Mouse (Mus musculus) neural tube, embryonic 14.5 days (tissue): Measurements from ENCODE around the gene Uba52. TPM values are rescaled to one million over a fixed set of nuclear protein-coding genes. Genes with fewer than 3 reads are reported as not detected.

Experiments
- ATAC-seq: fragments of 200-750 bp; cut with Nextera tagmentation; 2 replicates; pipeline ENCODE4 v1.8.0; 2017; ENCODE audit warnings: low read depth, mild to moderate bottlenecking, moderate TSS enrichment, moderate library complexity
- H3K27ac ChIP-seq: fragments of 300-500 bp; sonication (generic); 2 replicates; pipeline ENCODE4 v1.5.1; 2014; ENCODE audit warnings: low read depth, mild to moderate bottlenecking, control low read depth, low read length, moderate library complexity, mixed read lengths
- H3K27me3 ChIP-seq: fragments of 300-500 bp; sonication (generic); 2 replicates; pipeline ENCODE4 v1.6.1; 2014; ENCODE audit warnings: low read length; ENCODE audit not compliant: control insufficient read depth, insufficient read depth
- H3K36me3 ChIP-seq: fragments of 300-500 bp; sonication (generic); 2 replicates; pipeline ENCODE4 v1.6.1; 2014; ENCODE audit warnings: low read length, mixed read lengths; ENCODE audit not compliant: control insufficient read depth, insufficient read depth
- H3K4me1 ChIP-seq: fragments of 300-500 bp; sonication (generic); 2 replicates; pipeline ENCODE4 v1.6.1; 2014; ENCODE audit warnings: low read length; ENCODE audit not compliant: control insufficient read depth, insufficient read depth
- H3K4me2 ChIP-seq: fragments of 300-500 bp; sonication (generic); 2 replicates; pipeline ENCODE4 v1.6.1; 2014; ENCODE audit warnings: mild to moderate bottlenecking, low read depth, low read length, control low read depth
- H3K4me3 ChIP-seq: fragments of 300-500 bp; sonication (generic); 2 replicates; pipeline ENCODE4 v1.5.1; 2014; ENCODE audit warnings: low read depth, low read length, control low read depth, mixed read lengths
- H3K9ac ChIP-seq: fragments of 300-500 bp; sonication (generic); replicated peaks from 2 replicates; pipeline ENCODE4 v1.6.1; 2014; ENCODE audit warnings: low read depth, mild to moderate bottlenecking, control low read depth, low read length, mixed read lengths
- H3K9me3 ChIP-seq: fragments of 300-500 bp; sonication (generic); 2 replicates; pipeline ENCODE4 v1.6.1; 2016; ENCODE audit warnings: low read length; ENCODE audit not compliant: control insufficient read depth
- WGBS: fragments of 180-500 bp; shearing (Covaris S2); extraction: QIAGEN DNeasy Blood & Tissue Kit; methylation state at CpG from one replicate; pipeline ENCODE4 v1.1.7; 2014; 5-methylcytosine and 5-hydroxymethylcytosine counted together
- polyA plus RNA-seq: library from polyadenylated mRNA; unstranded; fragments of >200 nt; fragmentation: Nextera tagmentation; extraction: Ambion mirVana; gene quantifications from 2 replicates; pipeline ENCODE4 v1.2.1, GENCODE M21; 2014

Gene Uba52
- polyA plus RNA-seq, 1 experiment from 2014 or later: 750 TPM

DNA sequence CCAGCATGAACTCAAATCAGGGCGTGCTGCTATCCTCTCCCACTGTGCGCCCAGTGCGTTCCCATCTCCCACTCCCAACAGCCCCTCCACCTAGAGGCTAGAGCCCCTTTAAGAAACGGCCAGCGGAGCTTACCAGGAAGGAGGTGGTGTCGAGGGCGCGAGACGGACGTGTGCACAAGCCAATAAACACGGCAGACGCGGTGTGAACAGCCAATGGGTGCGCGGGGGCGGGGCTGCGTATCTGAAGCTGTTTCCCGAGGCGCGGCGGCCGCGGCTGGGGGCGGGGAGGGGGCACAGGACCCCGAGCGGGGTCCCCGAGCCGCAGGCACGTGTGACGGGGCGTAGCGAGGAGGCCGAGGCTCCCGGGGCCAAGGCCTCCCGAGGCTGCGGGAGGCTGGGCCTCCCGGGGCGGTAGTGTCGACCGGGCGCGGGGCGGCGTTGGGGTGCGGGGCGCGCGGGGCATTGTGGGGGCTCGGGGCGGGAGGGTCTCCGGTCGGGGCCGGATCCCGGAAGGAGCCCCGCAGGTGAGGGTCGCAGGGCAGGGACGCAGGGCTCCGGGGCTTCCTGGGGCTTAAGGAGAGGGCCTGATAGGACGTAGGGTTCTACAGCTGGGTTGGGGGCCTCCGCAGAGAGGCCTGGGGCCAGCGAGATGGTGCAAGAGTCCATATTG is 17.0 kb upstream of the Uba52 start, which contains the start of the genes Fkbp8 and Kxd1:
Gene Fkbp8 (plus strand): TSS at position 213 of the 670 bp plus-strand sequence.
Gene Kxd1 (minus strand): TSS at position 445 of the 670 bp plus-strand sequence.
- Histone ChIP-seq H3K4me2 (peak within 1 kb of the TSS; percentile 90), H3K27me3 (no peaks in the 10 kb centered on the region), H3K27ac (peak within 1 kb of the TSS; percentile 89), H3K36me3 (peaks cover 23% of the 10 kb centered on the region), H3K9ac (peak within 1 kb of the TSS; percentile 95), H3K4me3 (peak within 1 kb of the TSS; percentile 79), H3K4me1 (peaks cover 15% of the 10 kb centered on the region), H3K9me3 (no peaks in the 10 kb centered on the region)
- ATAC-seq: peak; percentile 95
- WGBS: under 1% methylated on average over 34 of the region's 61 CpGs

DNA sequence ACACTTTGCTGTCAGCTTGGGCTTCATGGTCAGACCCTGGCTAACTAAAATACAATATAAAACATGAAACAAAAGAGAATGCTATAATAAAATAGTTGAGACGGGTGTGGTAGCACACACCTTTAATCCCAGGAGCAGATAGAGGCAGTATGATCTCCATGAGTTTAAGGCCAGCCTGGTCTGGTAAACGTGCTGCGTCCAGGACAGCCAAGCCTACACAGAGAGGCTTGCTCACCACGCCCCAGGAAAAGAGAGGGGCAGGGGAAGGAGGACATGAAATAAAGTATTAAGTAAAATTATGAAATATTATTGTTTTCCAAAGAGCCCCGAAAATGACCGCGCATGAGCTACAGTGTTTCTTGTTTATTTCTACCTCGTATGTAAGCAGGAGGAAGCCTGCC is 16.5 kb upstream of the Uba52 start:
- Histone ChIP-seq H3K9ac (peak overlapping the region; percentile 95), H3K4me3 (peak overlapping the region; percentile 79), H3K27ac (peak overlapping the region; percentile 89; the same call in 1 of the 2 replicates), H3K27me3 (no peaks in the 10 kb centered on the region), H3K4me1 (peaks cover 20% of the 10 kb centered on the region), H3K4me2 (peak overlapping the region; percentile 90), H3K9me3 (no peaks in the 10 kb centered on the region), H3K36me3 (peaks cover 18% of the 10 kb centered on the region)
- 1% methylated on average over 8 of the region's 8 CpGs for WGBS
- ATAC-seq: no peak

DNA sequence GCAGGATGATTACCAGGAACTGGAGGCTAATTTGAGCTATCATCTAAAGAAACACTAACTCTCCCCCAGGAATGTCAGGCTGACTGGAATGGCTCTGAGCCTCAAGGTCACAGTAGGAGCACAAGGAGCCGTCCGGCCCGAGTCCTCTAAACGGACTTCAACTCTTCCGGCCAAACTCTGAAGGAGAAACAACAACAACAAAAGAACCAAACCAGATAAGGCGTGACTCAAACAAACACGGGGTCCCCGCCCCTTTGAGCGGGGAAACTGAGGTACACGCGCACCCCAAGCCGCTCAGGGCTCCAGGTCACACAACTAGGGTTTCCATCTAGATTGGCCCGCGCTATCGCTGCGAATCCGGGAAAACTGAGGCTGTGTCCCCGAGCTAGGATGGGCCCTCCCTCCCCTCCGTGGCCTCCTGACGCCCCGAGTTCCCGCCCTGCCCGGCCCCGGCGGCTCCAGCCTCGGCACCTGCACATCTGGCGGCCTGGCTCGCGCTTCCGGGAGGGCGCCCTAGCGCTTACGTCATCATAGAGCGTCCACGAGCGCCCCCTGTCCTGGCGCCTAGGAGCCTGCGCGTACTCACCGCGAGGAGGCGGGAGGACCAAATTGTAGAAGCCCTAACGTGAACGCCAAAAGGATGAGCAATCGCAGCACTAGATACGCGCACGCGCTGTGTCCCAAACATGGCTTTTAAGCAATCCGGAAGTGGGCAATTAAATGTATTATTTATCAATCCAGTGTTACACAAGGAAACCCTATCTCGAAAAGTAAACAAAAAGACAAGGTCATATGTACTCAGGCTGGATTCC is 12.2 kb upstream of the Uba52 start:
- WGBS: under 1% methylated on average over 47 of the region's 51 CpGs
- Histone ChIP-seq H3K4me2 (peak overlapping the region; percentile 70), H3K9me3 (no peaks in the 10 kb centered on the region), H3K4me3 (peak overlapping the region; percentile 52), H3K27me3 (no peaks in the 10 kb centered on the region), H3K36me3 (peaks cover 10% of the 10 kb centered on the region; the same call in 1 of the 2 replicates), H3K9ac (peak overlapping the region; percentile 52), H3K27ac (peak overlapping the region; percentile 84), H3K4me1 (peaks cover 13% of the 10 kb centered on the region)
- peak; percentile 87 for ATAC-seq

DNA sequence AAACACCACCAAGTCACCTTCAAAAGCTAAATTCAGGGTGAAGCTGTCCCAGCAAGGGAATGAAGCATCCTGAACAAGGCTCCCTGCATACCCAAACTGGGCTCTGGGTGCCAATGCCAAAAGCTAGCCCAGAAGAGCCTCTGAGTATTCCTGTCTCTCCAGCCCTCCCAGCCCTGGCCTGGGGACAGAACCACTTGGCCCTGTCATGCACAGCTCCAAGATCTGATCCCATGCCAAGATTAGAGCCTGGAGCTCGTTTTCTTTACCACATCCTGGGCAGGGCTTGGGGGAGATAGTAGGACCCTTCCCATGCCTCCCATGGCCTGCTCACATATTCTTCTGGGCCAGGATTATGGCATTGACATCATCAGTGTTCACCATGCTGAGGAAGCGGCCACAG is 9.0 kb upstream of the Uba52 start:
- H3K9ac ChIP-seq: no peak overlapping the region
- H3K27ac ChIP-seq: no peak overlapping the region
- H3K4me1 ChIP-seq: peaks cover 8% of the 10 kb centered on the region
- no peaks in the 10 kb centered on the region for H3K27me3 ChIP-seq
- no peaks in the 10 kb centered on the region for H3K9me3 ChIP-seq
- no peak overlapping the region for H3K4me2 ChIP-seq
- peaks cover 15% of the 10 kb centered on the region; the same call in 1 of the 2 replicates for H3K36me3 ChIP-seq
- no peak overlapping the region for H3K4me3 ChIP-seq
- WGBS: 74% methylated on average over 2 of the region's 2 CpGs
- no peak for ATAC-seq

DNA sequence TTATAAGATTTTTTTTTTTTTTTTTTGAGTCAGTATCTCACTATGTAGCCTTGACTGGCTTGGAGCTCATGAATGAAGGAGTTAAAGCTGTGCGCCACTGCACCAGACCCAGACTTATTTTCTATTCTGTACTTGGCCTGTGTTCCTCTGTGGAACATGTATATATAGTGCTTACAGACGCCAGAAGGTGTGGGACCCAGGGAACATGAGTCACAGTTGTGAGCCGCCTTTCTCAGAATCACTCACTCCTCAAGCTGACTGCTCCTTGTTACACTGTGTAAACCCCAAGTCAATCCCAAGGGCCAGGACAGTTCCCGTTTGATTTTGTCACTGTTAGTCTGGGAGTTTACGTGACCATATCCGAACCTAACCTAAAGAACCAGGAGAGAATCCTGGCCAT is 8.4 kb upstream of the Uba52 start:
- H3K4me3 ChIP-seq: no peak overlapping the region
- no peak overlapping the region for H3K27ac ChIP-seq
- H3K4me1 ChIP-seq: peaks cover 8% of the 10 kb centered on the region
- H3K9ac ChIP-seq: no peak overlapping the region
- H3K9me3 ChIP-seq: no peaks in the 10 kb centered on the region
- H3K4me2 ChIP-seq: no peak overlapping the region
- no peaks in the 10 kb centered on the region for H3K27me3 ChIP-seq
- H3K36me3 ChIP-seq: peaks cover 19% of the 10 kb centered on the region; the same call in 1 of the 2 replicates
- 97% methylated on average over 6 of the region's 6 CpGs for whole genome bisulfite sequencing
- no peak for ATAC-seq

DNA sequence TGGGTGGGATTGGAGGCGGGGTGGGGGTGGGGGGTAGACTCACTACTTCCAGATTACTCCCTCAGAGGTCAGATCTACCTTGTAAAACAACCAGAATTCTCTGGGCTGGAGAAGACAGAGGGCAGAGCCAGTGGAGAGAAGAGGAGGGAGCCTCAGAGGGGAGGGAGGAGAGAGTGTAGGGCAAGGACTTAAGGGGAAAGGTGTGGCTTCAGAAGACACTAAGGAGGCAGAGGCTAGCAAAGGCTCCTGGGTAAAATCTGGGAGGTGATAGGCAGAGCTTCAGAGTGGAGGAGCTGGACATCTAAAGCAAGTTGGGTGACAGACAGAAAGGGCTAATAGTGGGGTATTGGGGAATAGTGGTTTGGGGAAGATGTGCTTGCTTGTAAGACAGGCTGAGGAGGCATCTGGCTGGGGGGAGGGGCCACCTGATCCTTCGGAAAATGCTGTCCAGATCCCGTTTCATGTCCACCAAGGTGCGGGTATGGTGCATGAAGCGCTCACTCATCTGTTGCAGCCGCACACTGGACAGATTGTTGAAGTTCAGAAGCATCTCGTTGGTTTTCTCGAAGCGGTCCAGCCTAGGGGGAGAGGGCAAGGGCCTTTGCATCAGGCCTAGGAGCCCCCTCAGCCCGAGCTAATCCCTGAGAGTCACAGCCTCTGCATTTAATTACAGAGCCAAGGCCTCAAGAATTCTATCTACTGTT is 7.5 kb upstream of the Uba52 start:
- H3K27ac ChIP-seq: no peak overlapping the region
- no peak overlapping the region for H3K9ac ChIP-seq
- H3K9me3 ChIP-seq: no peaks in the 10 kb centered on the region
- no peak overlapping the region for H3K4me3 ChIP-seq
- H3K27me3 ChIP-seq: no peaks in the 10 kb centered on the region
- peaks cover 8% of the 10 kb centered on the region for H3K4me1 ChIP-seq
- ATAC-seq: no peak
- WGBS: 84% methylated on average over 10 of the region's 10 CpGs
- H3K36me3 ChIP-seq: peaks cover 19% of the 10 kb centered on the region; the same call in 1 of the 2 replicates
- H3K4me2 ChIP-seq: no peak overlapping the region

DNA sequence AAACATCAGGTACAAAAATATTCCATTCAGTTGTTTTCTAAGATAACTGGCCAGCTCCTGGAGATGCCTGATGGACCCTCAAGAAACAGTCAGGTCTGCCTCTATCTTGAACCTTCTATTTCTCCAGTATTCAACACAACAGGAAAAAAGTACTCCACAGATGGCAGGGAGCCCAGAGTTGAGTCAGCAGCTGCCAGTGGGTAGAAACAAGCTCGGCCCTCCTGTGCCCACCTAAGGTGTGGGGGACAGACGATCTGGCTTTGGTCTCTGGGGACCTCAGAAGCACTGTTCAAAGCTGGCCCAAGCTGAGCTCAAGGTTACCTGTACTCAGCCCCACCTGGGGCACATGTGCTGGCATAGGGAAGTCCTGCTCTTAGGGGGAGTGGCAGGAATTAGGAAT is 2.8 kb upstream of the Uba52 start:
- no peak for ATAC-seq

DNA sequence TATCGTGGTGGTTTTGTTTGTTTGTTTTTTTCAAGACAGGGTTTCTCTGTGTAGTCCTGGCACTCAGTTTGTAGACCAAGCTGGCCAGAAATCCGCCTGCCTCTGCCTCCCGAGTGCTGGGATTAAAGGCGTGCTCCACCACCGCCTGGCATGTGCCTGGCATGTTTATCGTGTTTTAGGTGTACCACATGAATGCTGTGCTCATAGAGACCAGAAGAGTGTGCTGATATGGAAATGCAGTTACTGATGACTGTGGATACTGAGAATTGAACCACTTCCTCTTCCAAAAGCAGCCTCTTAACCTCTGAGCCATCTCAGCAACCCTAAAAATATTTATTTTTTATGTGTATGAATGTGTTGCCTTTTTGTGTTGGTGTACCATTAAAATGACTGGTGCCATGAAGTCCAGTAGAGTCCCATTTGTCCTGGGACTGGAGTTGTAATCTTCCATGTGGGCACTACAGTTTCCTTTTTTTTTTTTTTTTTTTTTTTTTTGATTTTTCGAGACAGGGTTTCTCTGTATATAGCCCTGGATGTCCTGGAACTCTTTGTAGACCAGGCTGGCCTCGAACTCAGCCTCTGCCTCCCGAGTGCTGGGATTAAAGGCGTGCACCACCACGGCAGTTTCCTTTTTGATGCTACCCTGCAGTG is 1.8 kb upstream of the Uba52 start:
- peaks cover 16% of the 10 kb centered on the region; the same call in 1 of the 2 replicates for H3K36me3 ChIP-seq
- ATAC-seq: no peak
- no peak overlapping the region for H3K4me3 ChIP-seq
- H3K27ac ChIP-seq: no peak overlapping the region; the same call in 1 of the 2 replicates
- peaks cover 12% of the 10 kb centered on the region for H3K4me1 ChIP-seq
- H3K4me2 ChIP-seq: no peak overlapping the region
- H3K27me3 ChIP-seq: no peaks in the 10 kb centered on the region
- no peak overlapping the region for H3K9ac ChIP-seq
- 94% methylated on average over 11 of the region's 11 CpGs for WGBS
- no peaks in the 10 kb centered on the region for H3K9me3 ChIP-seq

More for the DNA sequence above, 2.8 kb upstream of the Uba52 start:
- H3K4me2 ChIP-seq: no peak overlapping the region
- no peak overlapping the region for H3K27ac ChIP-seq
- no peaks in the 10 kb centered on the region for H3K27me3 ChIP-seq
- H3K4me3 ChIP-seq: no peak overlapping the region
- WGBS: 73% methylated on average over 2 of the region's 2 CpGs
- H3K36me3 ChIP-seq: peaks cover 12% of the 10 kb centered on the region; the same call in 1 of the 2 replicates
- no peaks in the 10 kb centered on the region for H3K9me3 ChIP-seq
- H3K4me1 ChIP-seq: peaks cover 12% of the 10 kb centered on the region
- no peak overlapping the region for H3K9ac ChIP-seq
